ENCODE assay signal across 21 mouse cellular contexts in the genomic region with DNA sequence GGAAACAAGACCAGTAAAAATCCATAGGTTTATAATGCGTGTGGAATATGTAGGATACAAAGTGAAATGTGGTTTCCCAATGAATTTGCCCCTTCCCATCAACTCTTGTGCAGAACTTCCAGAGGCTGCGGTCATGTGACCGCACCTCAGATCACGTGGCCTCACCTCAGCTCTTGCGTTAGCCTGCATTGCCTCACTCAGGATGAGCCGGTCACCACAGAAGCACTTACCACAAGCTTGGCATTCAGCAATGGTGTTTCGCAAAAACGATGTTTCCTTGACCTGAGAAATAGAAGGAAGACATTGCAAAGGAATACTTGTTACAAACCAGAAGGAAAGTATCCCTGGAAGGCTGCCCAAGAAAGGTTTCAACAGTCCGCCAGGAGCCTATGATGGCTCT. TPM values are rescaled to one million over a fixed set of nuclear protein-coding genes. Genes with fewer than 3 reads are reported as not detected.
DNase-seq lines count a peak whose midpoint lies in the region; ATAC-seq and TF ChIP-seq lines count a peak whose summit lies in the region.
"Had no signal": no experiment of that assay in that cellular context is flagged by ENCODE, and none has a peak within 500 bp of the region (broad histone marks: within the 10 kb centered on the region; RNA-seq: fewer than 3 reads in every experiment).

No protein-coding gene starts in this region.

- 71% methylated on average over 9 of the region's 9 CpGs for WGBS in liver, postnatal 0 days (ENCODE audit: insufficient replicate concordance)
- 88% methylated on average over 9 of the region's 9 CpGs for WGBS in midbrain, embryonic 11.5 days
- WGBS in thymus, adult 2 months, result 76% methylated on average over 9 of the region's 9 CpGs

- H3K36me3 ChIP-seq in liver, postnatal 0 days (replicated peaks; ENCODE audit: insufficient read depth, low read length), result no peaks in the 10 kb centered on the region
- no peaks in the 10 kb centered on the region for H3K36me3 ChIP-seq in CH12.LX (replicated peaks in 1 of 2; ENCODE audit: control insufficient read depth in 1 of 2, insufficient read depth in 1 of 2, low read length in 1 of 2)
- H3K36me3 ChIP-seq in midbrain, embryonic 11.5 days (ENCODE audit: control insufficient read depth, insufficient read depth, low read length), result no peaks in the 10 kb centered on the region
- no peaks in the 10 kb centered on the region for H3K36me3 ChIP-seq in thymus, adult 2 months (ENCODE audit: control insufficient read depth, insufficient read depth, low read length)
- H3K36me3 ChIP-seq: embryonic facial prominence, embryonic 12.5 days; forebrain, embryonic 15.5 days; intestine, embryonic 15.5 days; midbrain, embryonic 13.5 days; neural tube, embryonic 15.5 days had no signal

- no peak overlapping the region for H3K27ac ChIP-seq in liver, postnatal 0 days (ENCODE audit: low read depth)
- no peak overlapping the region for H3K27ac ChIP-seq in CH12.LX (ENCODE audit: insufficient read depth, low read depth)
- H3K27ac ChIP-seq in midbrain, embryonic 11.5 days (ENCODE audit: low read depth, low read length), result no peak overlapping the region
- no peak overlapping the region for H3K27ac ChIP-seq in thymus, adult 2 months (ENCODE audit: control insufficient read depth, insufficient read depth, low read length)
- H3K27ac ChIP-seq: embryonic facial prominence, embryonic 12.5 days; forebrain, embryonic 15.5 days; heart, embryonic 13.5 days; hindbrain, embryonic 14.5 days; intestine, embryonic 15.5 days; macrophage; midbrain, embryonic 13.5 days; neural tube, embryonic 15.5 days had no signal

- no peak for ATAC-seq in liver, postnatal 0 days
- peak; percentile 89 for ATAC-seq in common myeloid progenitor, adult 5-6 weeks (replicated peaks; ENCODE audit: low read depth, poor library complexity, severe bottlenecking)
- ATAC-seq in megakaryocyte progenitor cell, adult 5-6 weeks (replicated peaks; ENCODE audit: poor library complexity), result peak; percentile 93
- ATAC-seq in midbrain, embryonic 11.5 days (ENCODE audit: low FRiP score), result no peak
- ATAC-seq: forebrain, embryonic 15.5 days; intestine, embryonic 15.5 days; midbrain, embryonic 13.5 days had no signal

- in situ Hi-C loops in CH12.LX (cut with MboI; ENCODE audit: low pct_ligation_motif_present, low pct_unique_long_range_greater_than_20kb, low sequenced_read_pairs), result loop anchor here (25.0 kb wide), 3 partner anchors 487 to 937 kb away; no protein-coding TSS in a partner anchor

- TF ChIP-seq POLR2A in CH12.LX (IDR thresholded peaks at IDR 0.05; ENCODE audit: low read depth, low read length), result no peak
- TF ChIP-seq POLR2A in thymus, adult 2 months (IDR thresholded peaks at IDR 0.05; ENCODE audit: control insufficient read depth, extremely low read depth, insufficient read depth, low read length, poor library complexity), result no peak

- peak; percentile 45 for DNase-seq in liver, postnatal 0 days
- DNase-seq in liver, result no peak
- DNase-seq in CH12.LX (ENCODE audit: extremely low read depth), result no peak
- DNase-seq in midbrain, embryonic 11.5 days (ENCODE audit: low spot score, missing footprints), result no peak
- no peak for DNase-seq in thymus, adult 2 months
- DNase-seq: cerebellum, adult 9-11 months; kidney, adult 9 months; kidney, postnatal 25 days; lung, embryonic 14.5 days; right cerebral cortex, postnatal 25 days had no signal

- TF ChIP-seq CTCF in liver, postnatal 0 days (IDR thresholded peaks at IDR 0.05; ENCODE audit: low read depth), result no peak
- no peak for TF ChIP-seq CTCF in CH12.LX (conservative IDR thresholded peaks at IDR 0.05 in 1 of 2, IDR thresholded peaks at IDR 0.05 in 1 of 2; ENCODE audit: low read depth in 2 of 2, low read length in 2 of 2)
- TF ChIP-seq CTCF in thymus, adult 2 months (IDR thresholded peaks at IDR 0.05; ENCODE audit: borderline replicate concordance, control insufficient read depth, extremely low read depth, insufficient read depth, low read length, poor library complexity), result no peak

- no peak overlapping the region for H3K4me2 ChIP-seq in liver, postnatal 0 days (ENCODE audit: low read depth, low read length)
- no peak overlapping the region for H3K4me2 ChIP-seq in CH12.LX (ENCODE audit: insufficient read depth, low read depth, poor library complexity, severe bottlenecking)
- no peak overlapping the region for H3K4me2 ChIP-seq in midbrain, embryonic 11.5 days
- H3K4me2 ChIP-seq: embryonic facial prominence, embryonic 12.5 days; forebrain, embryonic 15.5 days; heart, embryonic 13.5 days; hindbrain, embryonic 14.5 days; intestine, embryonic 15.5 days; lung, embryonic 14.5 days; midbrain, embryonic 13.5 days; neural tube, embryonic 15.5 days had no signal

- no peaks in the 10 kb centered on the region for H3K9me3 ChIP-seq in liver, postnatal 0 days (ENCODE audit: low read length)
- no peaks in the 10 kb centered on the region for H3K9me3 ChIP-seq in CH12.LX (replicated peaks; ENCODE audit: low read length)
- H3K9me3 ChIP-seq in midbrain, embryonic 11.5 days (ENCODE audit: control insufficient read depth, low read length), result no peaks in the 10 kb centered on the region
- H3K9me3 ChIP-seq: embryonic facial prominence, embryonic 12.5 days; forebrain, embryonic 15.5 days; heart, embryonic 13.5 days; intestine, embryonic 15.5 days; midbrain, embryonic 13.5 days; neural tube, embryonic 15.5 days had no signal

- no peaks in the 10 kb centered on the region for H3K4me1 ChIP-seq in liver, postnatal 0 days (ENCODE audit: insufficient read depth)
- H3K4me1 ChIP-seq in CH12.LX (ENCODE audit: control insufficient read depth in 1 of 2, insufficient read depth in 2 of 2), result no peaks in the 10 kb centered on the region
- H3K4me1 ChIP-seq in midbrain, embryonic 11.5 days (ENCODE audit: control insufficient read depth, insufficient read depth, low read length), result no peaks in the 10 kb centered on the region
- no peaks in the 10 kb centered on the region for H3K4me1 ChIP-seq in thymus, adult 2 months (replicated peaks; ENCODE audit: control insufficient read depth, insufficient read depth, low read length)
- H3K4me1 ChIP-seq: embryonic facial prominence, embryonic 12.5 days; forebrain, embryonic 15.5 days; midbrain, embryonic 13.5 days; neural tube, embryonic 15.5 days had no signal

- TF ChIP-seq RAD21 in CH12.LX (IDR thresholded peaks at IDR 0.05; ENCODE audit: low read depth, low read length), result no peak

- no peak overlapping the region for H3K9ac ChIP-seq in liver, postnatal 0 days (replicated peaks)
- H3K9ac ChIP-seq in CH12.LX (ENCODE audit: insufficient read depth, low read depth), result no peak overlapping the region
- H3K9ac ChIP-seq in midbrain, embryonic 11.5 days (ENCODE audit: low read length), result no peak overlapping the region
- H3K9ac ChIP-seq: embryonic facial prominence, embryonic 12.5 days; forebrain, embryonic 15.5 days; heart, embryonic 13.5 days; hindbrain, embryonic 14.5 days; intestine, embryonic 15.5 days; lung, embryonic 14.5 days; midbrain, embryonic 13.5 days; neural tube, embryonic 15.5 days had no signal

- H3K27me3 ChIP-seq in liver, postnatal 0 days (ENCODE audit: insufficient read depth, low read length), result no peaks in the 10 kb centered on the region
- no peaks in the 10 kb centered on the region for H3K27me3 ChIP-seq in CH12.LX (replicated peaks)
- H3K27me3 ChIP-seq in midbrain, embryonic 11.5 days (ENCODE audit: control insufficient read depth, insufficient read depth, low read length), result no peaks in the 10 kb centered on the region
- no peaks in the 10 kb centered on the region for H3K27me3 ChIP-seq in thymus, adult 2 months (ENCODE audit: control insufficient read depth, insufficient read depth, low read length)
- H3K27me3 ChIP-seq: embryonic facial prominence, embryonic 12.5 days; forebrain, embryonic 15.5 days; heart, embryonic 13.5 days; intestine, embryonic 15.5 days; midbrain, embryonic 13.5 days; neural tube, embryonic 15.5 days had no signal

- H3K4me3 ChIP-seq in liver, postnatal 0 days (ENCODE audit: low read depth, low read length), result no peak overlapping the region
- H3K4me3 ChIP-seq in CH12.LX (replicated peaks in 1 of 3; ENCODE audit: low read depth in 2 of 3, low read length in 2 of 3, poor library complexity in 1 of 3), result no peak overlapping the region
- H3K4me3 ChIP-seq in midbrain, embryonic 11.5 days (ENCODE audit: low read depth, low read length), result no peak overlapping the region
- no peak overlapping the region for H3K4me3 ChIP-seq in thymus, adult 2 months (ENCODE audit: control insufficient read depth, insufficient read depth, low read length)
- H3K4me3 ChIP-seq: embryonic facial prominence, embryonic 12.5 days; erythroblast, embryonic 14.5 days; forebrain, embryonic 15.5 days; heart, embryonic 13.5 days; intestine, embryonic 15.5 days; midbrain, embryonic 13.5 days; neural tube, embryonic 15.5 days had no signal

- dilution Hi-C loops in CH12.LX (cut with MboI; ENCODE audit: extremely low pct_ligation_motif_present, extremely low pct_unique_long_range_greater_than_20kb, low sequenced_read_pairs), result no loop called here

- no peaks in the 10 kb centered on the region for H3K79me2 ChIP-seq in CH12.LX (replicated peaks; ENCODE audit: control insufficient read depth, extremely low read depth, insufficient read depth, poor library complexity, severe bottlenecking)

- no peak for TF ChIP-seq EP300 in liver, postnatal 0 days (IDR thresholded peaks at IDR 0.05; ENCODE audit: low read depth)
- no peak for TF ChIP-seq EP300 in CH12.LX (IDR thresholded peaks at IDR 0.05; ENCODE audit: low read length)

TF ChIP-seq in CH12.LX, 34 proteins besides CTCF, POLR2A, EP300 and RAD21:
- TF ChIP-seq USF1 (IDR thresholded peaks at IDR 0.05; ENCODE audit: low read depth, low read length) (peak; percentile 66), USF2 (conservative IDR thresholded peaks at IDR 0.05; ENCODE audit: low read depth, low read length) (peak; percentile 69), NELFE (IDR thresholded peaks at IDR 0.05; ENCODE audit: low read depth, low read length) (no peak), HCFC1 (IDR thresholded peaks at IDR 0.05; ENCODE audit: low read depth, low read length) (no peak)

RNA-seq across cellular contexts. Expression of a gene that starts 19.7 kb away (rescaled TPM):
- 0.06 and 0.19 TPM in 2 replicates for polyA plus RNA-seq in liver, postnatal 0 days (2015; fragmentation: Nextera tagmentation; extraction: Ambion mirVana)
- total RNA-seq in CH12.LX (2012; rRNA removed), result not detected in 2 replicates
- not detected in 2 replicates for total RNA-seq in CH12.LX (2014; rRNA removed)
- not detected in 2 replicates for polyA plus RNA-seq in CH12.LX (2012; ENCODE audit: insufficient read length, low read depth)
- not detected in 2 replicates for total RNA-seq in common myeloid progenitor, adult 5-6 weeks (2017)
- not detected in 2 replicates for total RNA-seq in megakaryocyte progenitor cell, adult 5-6 weeks (2015)
- total RNA-seq in megakaryocyte progenitor cell, adult 5-6 weeks (2017), result 0.30 TPM in 1 of 2 replicates, not detected in the other
- polyA plus RNA-seq in midbrain, embryonic 11.5 days (2014; fragmentation: Nextera tagmentation; extraction: Ambion mirVana), result 1.6 and 1.8 TPM in 2 replicates
- 2.6 and 3.4 TPM in 2 replicates for polyA plus RNA-seq in thymus, adult 2 months (2012; rRNA removed)
- polyA plus RNA-seq: erythroblast, embryonic 14.5 days; macrophage had no signal

Comparison
In these comparisons a context has a peak if more than half of its experiments do, and no peak if none do; other contexts are left out.
1. ATAC-seq: peak in common myeloid progenitor, adult 5-6 weeks (single experiment) and megakaryocyte progenitor cell, adult 5-6 weeks (single experiment); none in liver, postnatal 0 days (single experiment) and midbrain, embryonic 11.5 days (single experiment).